Mouse (Mus musculus) urinary bladder, postnatal 25 days (tissue): ENCODE measurements around the gene Osgep.
"Not testable (repeated sequence)": the region's sequence is repeated elsewhere in the genome, so short reads cannot be mapped to it uniquely, and the experiment has no call there.

Experiments used
- DNase-seq: peaks from one replicate; pipeline ENCODE4 v3.0.0; 2022; ENCODE audit warnings: low spot score

The Osgep gene

GRCm38 (mm10) chr14:50924281-50925064, at the start of gene Osgep, which contains the start of gene Apex1:
Osgep (minus strand) TSS chr14:50924893.
Apex1 (plus strand) TSS chr14:50924968.
- DNase-seq, result peak; percentile 90

- no peak for DNase-seq
Observed at GRCm38 (mm10) chr14:50973700-50974099, 49.0 kb upstream of the Osgep start.

- not testable (repeated sequence) for DNase-seq
Observed at GRCm38 (mm10) chr14:50973054-50973453, 48.4 kb upstream of the Osgep start.

GRCm38 (mm10) chr14:50970822-50971221, 46.1 kb upstream of the Osgep start:
- DNase-seq, result no peak

GRCm38 (mm10) chr14:50969558-50970544, 45.2 kb upstream of the Osgep start:
- DNase-seq, result no peak

GRCm38 (mm10) chr14:50969041-50969440, 44.3 kb upstream of the Osgep start:
- no peak for DNase-seq

- DNase-seq, result no peak
Observed at GRCm38 (mm10) chr14:50968216-50968980, 43.7 kb upstream of the Osgep start.

GRCm38 (mm10) chr14:50958289-50958995, 33.7 kb upstream of the Osgep start:
- not testable (repeated sequence) for DNase-seq

GRCm38 (mm10) chr14:50957146-50957545, 32.5 kb upstream of the Osgep start:
- DNase-seq, result not testable (repeated sequence)

GRCm38 (mm10) chr14:50956724-50957123, 32.0 kb upstream of the Osgep start:
- DNase-seq, result not testable (repeated sequence)

- DNase-seq, result peak; percentile 23
Observed at GRCm38 (mm10) chr14:50955942-50956508, 31.3 kb upstream of the Osgep start, which contains the start of gene Pnp2. Pnp2 (plus strand) TSS chr14:50955992.

GRCm38 (mm10) chr14:50955487-50955886, 30.8 kb upstream of the Osgep start:
- no peak for DNase-seq

GRCm38 (mm10) chr14:50945526-50945925, 20.8 kb upstream of the Osgep start:
- DNase-seq, result not testable (repeated sequence)

GRCm38 (mm10) chr14:50945081-50945480, 20.4 kb upstream of the Osgep start:
- not testable (repeated sequence) for DNase-seq

- DNase-seq, result not testable (repeated sequence)
Observed at GRCm38 (mm10) chr14:50944668-50945033, 20.0 kb upstream of the Osgep start.

GRCm38 (mm10) chr14:50943932-50944667, 19.4 kb upstream of the Osgep start, which contains the start of gene Gm49342:
Gm49342 (plus strand) TSS chr14:50944517.
- peak; percentile 94 for DNase-seq

- DNase-seq, result no peak
Observed at GRCm38 (mm10) chr14:50938940-50939339, 14.2 kb upstream of the Osgep start.

GRCm38 (mm10) chr14:50938119-50938908, 13.6 kb upstream of the Osgep start:
- no peak for DNase-seq

- no peak for DNase-seq
Observed at GRCm38 (mm10) chr14:50936649-50937048, 12.0 kb upstream of the Osgep start.
